Mouse (Mus musculus) heart, embryonic 10.5 days (tissue): ENCODE data around the gene Fastkd2. TPM values are rescaled to one million over a fixed set of nuclear protein-coding genes. Genes with fewer than 3 reads are reported as not detected.

Experiments
- DNase-seq: peaks from one replicate; pipeline ENCODE4 v3.0.0-alpha.2; 2017; ENCODE audit warnings: low spot score
- H3K27ac ChIP-seq: fragments of 300-500 bp; sonication (generic); 2 replicates; pipeline ENCODE4 v1.5.1; 2016; ENCODE audit warnings: mild to moderate bottlenecking
- H3K27me3 ChIP-seq: fragments of 300-500 bp; sonication (generic); 2 replicates; pipeline ENCODE4 v1.6.1; 2016; ENCODE audit warnings: mild to moderate bottlenecking; ENCODE audit not compliant: poor library complexity, insufficient read depth, severe bottlenecking
- H3K36me3 ChIP-seq: fragments of 300-500 bp; sonication (generic); 2 replicates; pipeline ENCODE4 v1.6.1; 2016; ENCODE audit warnings: mild to moderate bottlenecking, moderate library complexity
- H3K4me1 ChIP-seq: fragments of 300-500 bp; sonication (generic); 2 replicates; pipeline ENCODE4 v1.6.1; 2016; ENCODE audit warnings: mild to moderate bottlenecking
- H3K4me3 ChIP-seq: fragments of 300-500 bp; sonication (generic); 2 replicates; pipeline ENCODE4 v1.5.1; 2016; ENCODE audit warnings: mild to moderate bottlenecking, moderate library complexity
- H3K9me3 ChIP-seq: fragments of 300-500 bp; sonication (generic); 2 replicates; pipeline ENCODE4 v1.6.1; 2016; ENCODE audit warnings: mild to moderate bottlenecking, moderate library complexity
- WGBS: fragments of 180-500 bp; shearing (Covaris S2); methylation state at CpG from one replicate; pipeline ENCODE4 v1.1.7; 2016; 5-methylcytosine and 5-hydroxymethylcytosine counted together
- polyA plus RNA-seq: library from polyadenylated mRNA; unstranded; fragments of >200 nt; fragmentation: Nextera tagmentation; extraction: Ambion mirVana; gene quantifications from 2 replicates; pipeline ENCODE4 v1.2.1, GENCODE M21; 2016

Gene Fastkd2
- polyA plus RNA-seq, 1 experiment from 2014 or later, result 66.3 TPM

GRCm38 (mm10) chr1:63770309-63770708 lies 39.9 kb downstream of the Fastkd2 start:
- no peak overlapping the region for H3K27ac ChIP-seq
- H3K36me3 ChIP-seq, result no peaks in the 10 kb centered on the region
- H3K27me3 ChIP-seq, result no peaks in the 10 kb centered on the region
- H3K4me3 ChIP-seq, result no peak overlapping the region
- no peaks in the 10 kb centered on the region for H3K4me1 ChIP-seq
- DNase-seq, result no peak
- WGBS, result 87% methylated on average over 7 of the region's 7 CpGs
- no peaks in the 10 kb centered on the region for H3K9me3 ChIP-seq

GRCm38 (mm10) chr1:63776396-63776795 lies 46.0 kb downstream of the Fastkd2 start:
- no peaks in the 10 kb centered on the region for H3K36me3 ChIP-seq
- DNase-seq, result no peak
- WGBS, result 51% methylated on average over 1 of the region's 1 CpGs

GRCm38 (mm10) chr1:63776902-63777630 lies 46.7 kb downstream of the Fastkd2 start:
- Histone ChIP-seq H3K36me3 (no peaks in the 10 kb centered on the region), H3K4me3 (no peak overlapping the region), H3K27me3 (no peaks in the 10 kb centered on the region), H3K27ac (no peak overlapping the region), H3K9me3 (no peaks in the 10 kb centered on the region), H3K4me1 (no peaks in the 10 kb centered on the region)
- 42% methylated on average over 4 of the region's 4 CpGs for WGBS
- no peak for DNase-seq

More at GRCm38 (mm10) chr1:63776396-63776795, 46.0 kb downstream of the Fastkd2 start:
- H3K4me1 ChIP-seq, result no peaks in the 10 kb centered on the region
- no peak overlapping the region for H3K27ac ChIP-seq
- H3K4me3 ChIP-seq, result no peak overlapping the region
- no peaks in the 10 kb centered on the region for H3K27me3 ChIP-seq
- no peaks in the 10 kb centered on the region for H3K9me3 ChIP-seq

- H3K27ac ChIP-seq, result no peak overlapping the region
- no peaks in the 10 kb centered on the region for H3K27me3 ChIP-seq
- DNase-seq, result no peak
- H3K4me3 ChIP-seq, result no peak overlapping the region
- H3K36me3 ChIP-seq, result no peaks in the 10 kb centered on the region
- H3K4me1 ChIP-seq, result no peaks in the 10 kb centered on the region
- H3K9me3 ChIP-seq, result no peaks in the 10 kb centered on the region
Measured at GRCm38 (mm10) chr1:63794326-63794725, 63.9 kb downstream of the Fastkd2 start.

Other genes starting within 250 kb of the Fastkd2 start
- gene Gm39653, start 114.6 kb upstream of the Fastkd2 start, polyA plus RNA-seq, result not detected in 2 replicates
- not detected in 2 replicates for gene Dytn, start 43.7 kb upstream of the Fastkd2 start, polyA plus RNA-seq
- gene Mdh1b, start 296 bp upstream of the Fastkd2 start, polyA plus RNA-seq, result 0.16 TPM in 1 of 2 replicates, not detected in the other
- 0.21 and 0.24 TPM in 2 replicates for gene 4933402D24Rik, start 38.7 kb downstream of the Fastkd2 start, polyA plus RNA-seq